Mouse (Mus musculus) forebrain, embryonic 14.5 days (tissue): Measurements from ENCODE around the gene Unc45b. TPM values are rescaled to one million over a fixed set of nuclear protein-coding genes. Genes with fewer than 3 reads are reported as not detected.
A peak's percentile ranks its signal among the peaks of the same experiment; 100 is the strongest.

Source experiments
- ATAC-seq: fragments of 200-750 bp; cut with Nextera tagmentation; 2 replicates; pipeline ENCODE4 v1.8.0; 2017; ENCODE audit warnings: mild to moderate bottlenecking, moderate library complexity
- DNase-seq: peaks from one replicate; pipeline ENCODE4 v3.0.0-alpha.2; 2015; ENCODE audit warnings: low spot score
- H3K27ac ChIP-seq: fragments of 300-500 bp; sonication (generic); 2 replicates; pipeline ENCODE4 v1.5.1; 2014; ENCODE audit warnings: low read depth, mild to moderate bottlenecking, control low read depth, low read length, moderate library complexity
- H3K27me3 ChIP-seq: fragments of 300-500 bp; sonication (generic); replicated peaks from 2 replicates; pipeline ENCODE4 v1.6.1; 2014; ENCODE audit warnings: low read length, control low read depth, mixed read lengths; ENCODE audit not compliant: control insufficient read depth, insufficient read depth
- H3K36me3 ChIP-seq: fragments of 300-500 bp; sonication (generic); 2 replicates; pipeline ENCODE4 v1.6.1; 2014; ENCODE audit warnings: low read length, control low read depth; ENCODE audit not compliant: control insufficient read depth, insufficient read depth
- H3K4me1 ChIP-seq: fragments of 300-500 bp; sonication (generic); 2 replicates; pipeline ENCODE4 v1.6.1; 2014; ENCODE audit warnings: antibody characterized with exemption, low read length, control low read depth; ENCODE audit not compliant: control insufficient read depth, insufficient read depth
- H3K4me2 ChIP-seq: fragments of 300-500 bp; sonication (generic); 2 replicates; pipeline ENCODE4 v1.6.1; 2014; ENCODE audit warnings: mild to moderate bottlenecking, control low read depth, low read length
- H3K4me3 ChIP-seq: fragments of 300-500 bp; sonication (generic); 2 replicates; pipeline ENCODE4 v1.5.1; 2014; ENCODE audit warnings: low read depth, low read length, control low read depth
- H3K9ac ChIP-seq: fragments of 300-500 bp; sonication (generic); 2 replicates; pipeline ENCODE4 v1.6.1; 2014; ENCODE audit warnings: mild to moderate bottlenecking, low read length, control low read depth, moderate library complexity
- H3K9me3 ChIP-seq: fragments of 300-500 bp; sonication (generic); replicated peaks from 2 replicates; pipeline ENCODE4 v1.6.1; 2016; ENCODE audit warnings: low read length, control low read depth, mixed read lengths; ENCODE audit not compliant: control insufficient read depth
- WGBS: fragments of 180-500 bp; shearing (Covaris S2); extraction: QIAGEN DNeasy Blood & Tissue Kit; methylation state at CpG from one replicate; pipeline ENCODE4 v1.1.7; 2014; 5-methylcytosine and 5-hydroxymethylcytosine counted together
- polyA plus RNA-seq: library from polyadenylated mRNA; unstranded; fragments of >200 nt; fragmentation: Nextera tagmentation; extraction: Ambion mirVana; gene quantifications from 2 replicates; pipeline ENCODE4 v1.2.1, GENCODE M21; 2014

The Unc45b gene
- polyA plus RNA-seq, 1 experiment from 2014 or later = 0.38 TPM

DNA sequence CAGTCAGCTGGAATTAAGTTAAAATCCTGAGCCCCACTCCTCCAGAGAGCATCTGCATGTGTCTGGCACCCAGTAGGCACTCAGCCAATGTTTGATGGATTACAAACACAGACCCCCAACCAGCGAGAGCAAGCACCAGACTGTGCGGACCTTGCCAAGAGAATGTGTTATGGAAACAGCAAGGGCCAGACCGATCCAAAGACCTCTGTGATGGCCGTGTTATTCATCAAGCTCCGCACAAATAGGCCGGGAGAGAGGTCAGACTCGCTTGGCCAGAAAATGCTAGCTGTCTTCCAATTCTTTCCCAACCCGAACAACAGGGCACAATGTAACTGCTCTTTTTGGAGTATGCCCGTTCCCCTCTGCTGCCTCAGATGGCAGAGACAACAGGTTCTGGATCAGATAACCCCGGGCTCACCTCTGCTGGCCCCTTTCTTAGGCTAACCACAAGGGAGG lies 21.8 kb upstream of the Unc45b start:
- Histone ChIP-seq H3K36me3 (no peaks in the 10 kb centered on the region), H3K27ac (no peak overlapping the region), H3K4me3 (no peak overlapping the region), H3K9me3 (no peaks in the 10 kb centered on the region), H3K4me2 (peak overlapping the region; percentile 91), H3K9ac (peak overlapping the region; percentile 46; the same call in 1 of the 2 replicates), H3K4me1 (peaks cover 16% of the 10 kb centered on the region), H3K27me3 (no peaks in the 10 kb centered on the region)
- ATAC-seq (peak; percentile 52), DNase-seq (peak; percentile 78)
- 38% methylated on average over 10 of the region's 10 CpGs for WGBS

DNA sequence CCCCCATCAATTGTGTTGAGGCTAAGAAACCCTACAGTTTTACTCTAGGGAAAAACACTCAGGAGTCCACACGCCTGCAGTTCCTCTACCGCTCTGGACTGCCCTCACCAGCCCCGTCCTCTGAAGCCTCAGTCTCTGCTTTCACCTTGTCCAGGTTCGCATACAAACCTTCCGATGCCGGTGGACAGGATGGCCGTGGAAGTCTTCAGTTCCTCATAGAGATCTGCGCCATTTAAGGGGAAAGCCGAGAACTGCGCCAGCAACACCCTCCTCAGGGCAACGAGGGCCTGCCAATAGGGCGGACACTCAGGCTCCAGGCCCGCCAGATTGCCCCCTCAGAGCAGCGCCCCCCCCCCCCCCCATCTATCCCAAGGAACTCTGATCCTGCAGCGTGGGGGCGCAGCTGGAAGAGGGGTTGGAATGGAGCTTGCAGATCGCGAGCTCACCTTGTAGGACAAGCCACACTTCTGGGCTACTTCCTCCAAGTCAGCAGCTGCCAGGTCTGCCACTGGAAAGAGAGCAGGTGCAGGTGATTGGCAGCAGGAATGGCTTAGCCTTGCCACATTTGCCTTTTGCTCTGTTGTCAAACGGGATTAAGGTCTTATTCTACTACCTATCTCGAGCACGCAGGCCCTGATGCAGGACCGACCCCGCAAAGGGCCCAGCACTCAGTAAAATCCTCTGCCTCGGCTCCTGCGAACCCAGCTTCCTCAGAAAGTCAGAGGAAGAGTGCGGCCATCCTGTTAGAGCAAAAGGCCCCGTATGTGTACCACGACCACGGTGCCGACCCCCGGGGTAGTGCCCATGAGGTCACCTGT lies 20.6 kb upstream of the Unc45b start:
- H3K27me3 ChIP-seq = no peaks in the 10 kb centered on the region
- H3K9me3 ChIP-seq = no peaks in the 10 kb centered on the region
- H3K4me3 ChIP-seq = peak overlapping the region; percentile 51
- DNase-seq (peak; percentile 39), ATAC-seq (peak; percentile 19)
- peak overlapping the region; percentile 91 for H3K4me2 ChIP-seq
- H3K36me3 ChIP-seq = no peaks in the 10 kb centered on the region
- peak overlapping the region; percentile 33; the same call in 1 of the 2 replicates for H3K27ac ChIP-seq
- peaks cover 16% of the 10 kb centered on the region for H3K4me1 ChIP-seq
- H3K9ac ChIP-seq = peak overlapping the region; percentile 76
- WGBS = 4% methylated on average over 30 of the region's 31 CpGs

DNA sequence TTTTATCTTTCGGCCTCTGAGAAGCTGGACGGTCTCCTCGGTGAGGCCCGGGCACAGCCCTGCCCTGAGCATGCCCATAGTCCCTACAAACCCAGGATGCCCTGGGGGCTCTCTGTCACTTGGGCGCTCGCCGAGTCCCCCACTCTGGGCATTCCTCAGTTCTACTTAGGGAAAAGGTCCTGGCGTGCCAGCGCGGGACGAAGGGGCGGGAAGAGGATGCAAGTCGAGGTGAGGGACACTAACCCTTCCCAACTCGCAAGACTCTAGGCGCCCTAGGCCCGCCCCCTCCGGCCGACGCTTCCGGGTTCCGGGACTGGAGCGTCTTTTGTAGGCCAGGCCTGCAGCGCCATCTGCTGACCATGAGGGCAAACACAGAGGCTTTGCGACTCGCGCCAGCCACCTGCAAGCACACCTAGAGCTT lies 20.0 kb upstream of the Unc45b start, which contains the start of gene Rad51d:
Gene Rad51d, minus strand, starts transcription at position 273 of the 421 bp plus-strand sequence.
- H3K9me3 ChIP-seq = no peaks in the 10 kb centered on the region
- ATAC-seq (peak; percentile 90), DNase-seq (peak; percentile 95)
- peak within 1 kb of the TSS; percentile 91 for H3K4me2 ChIP-seq
- H3K36me3 ChIP-seq = no peaks in the 10 kb centered on the region
- peak within 1 kb of the TSS; percentile 33; the same call in 1 of the 2 replicates for H3K27ac ChIP-seq
- peak within 1 kb of the TSS; percentile 76 for H3K9ac ChIP-seq
- peaks cover 16% of the 10 kb centered on the region for H3K4me1 ChIP-seq
- WGBS = under 1% methylated on average over 26 of the region's 26 CpGs
- no peaks in the 10 kb centered on the region for H3K27me3 ChIP-seq
- peak within 1 kb of the TSS; percentile 51 for H3K4me3 ChIP-seq

DNA sequence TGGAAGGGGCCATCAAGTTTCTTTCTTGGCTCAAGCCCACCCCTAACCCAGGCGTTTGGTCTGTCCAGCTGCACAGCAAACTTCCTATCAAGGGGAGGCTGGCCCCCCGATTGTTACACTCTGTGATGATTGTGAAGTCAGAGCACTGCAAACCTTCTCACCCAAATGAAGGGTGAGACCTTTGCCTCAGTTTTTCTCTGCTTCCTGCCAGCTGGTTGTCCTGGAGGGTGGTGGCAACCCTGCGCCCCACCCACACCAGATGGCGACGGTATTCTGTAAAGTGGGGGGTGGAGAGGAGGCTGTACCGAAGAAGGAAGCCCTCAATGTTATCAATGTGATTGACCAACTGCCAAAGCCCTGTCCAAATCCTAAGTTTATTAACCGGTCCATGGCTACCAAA lies 18.4 kb upstream of the Unc45b start, which contains the start of gene Fndc8:
Gene Fndc8, plus strand, starts transcription at position 189 of the 400 bp plus-strand sequence.
- Histone ChIP-seq H3K4me3 (no peak within 1 kb of the TSS), H3K27me3 (no peaks in the 10 kb centered on the region), H3K4me2 (no peak within 1 kb of the TSS), H3K9me3 (no peaks in the 10 kb centered on the region), H3K27ac (no peak within 1 kb of the TSS), H3K9ac (no peak within 1 kb of the TSS), H3K36me3 (no peaks in the 10 kb centered on the region), H3K4me1 (peaks cover 16% of the 10 kb centered on the region)
- no peak for ATAC-seq
- no peak for DNase-seq
- WGBS = 67% methylated on average over 7 of the region's 7 CpGs

DNA sequence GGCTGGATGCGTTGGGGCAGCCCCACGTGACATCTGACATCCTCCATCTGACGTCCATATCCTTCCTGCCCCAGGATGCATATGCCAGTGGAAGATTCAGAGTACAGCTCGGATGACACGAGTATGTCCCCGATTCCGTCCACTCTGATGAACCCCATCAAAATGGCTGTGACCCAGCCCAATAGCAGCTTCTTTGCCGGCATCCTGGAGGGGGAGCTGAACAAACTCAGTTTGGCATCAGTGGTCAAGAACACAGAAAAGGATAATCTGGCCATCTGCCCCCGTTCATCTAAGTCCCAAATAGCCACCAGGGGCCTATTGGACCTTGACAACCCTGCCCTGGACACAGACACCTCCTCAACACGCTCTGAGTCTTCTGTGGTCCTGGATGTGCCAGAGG lies 12.9 kb upstream of the Unc45b start:
- H3K4me1 ChIP-seq = no peaks in the 10 kb centered on the region
- no peaks in the 10 kb centered on the region for H3K27me3 ChIP-seq
- no peak overlapping the region for H3K4me3 ChIP-seq
- peaks cover 45% of the 10 kb centered on the region for H3K36me3 ChIP-seq
- ATAC-seq (no peak), DNase-seq (no peak)
- no peak overlapping the region for H3K27ac ChIP-seq
- no peaks in the 10 kb centered on the region for H3K9me3 ChIP-seq
- WGBS = 91% methylated on average over 10 of the region's 10 CpGs
- no peak overlapping the region for H3K9ac ChIP-seq
- H3K4me2 ChIP-seq = no peak overlapping the region

DNA sequence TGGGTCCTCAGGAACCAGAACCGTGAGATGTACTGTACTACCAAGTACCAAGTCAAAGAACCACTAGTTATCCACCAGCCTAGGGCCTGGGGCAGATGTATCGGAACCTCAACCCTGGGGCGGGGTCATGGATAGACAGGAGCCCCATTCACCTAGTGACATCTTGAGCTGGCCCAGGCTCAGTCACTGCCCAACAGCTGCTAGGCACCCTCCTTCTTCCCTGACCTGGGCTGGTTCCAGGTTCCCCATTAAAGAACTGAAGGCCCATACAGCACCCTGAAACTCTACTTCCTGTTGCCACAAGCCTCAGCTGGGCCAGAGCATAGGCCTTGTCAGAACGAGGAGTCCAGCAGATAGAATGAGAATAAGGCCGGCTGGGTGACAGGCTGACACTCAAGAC lies 10.6 kb upstream of the Unc45b start:
- Histone ChIP-seq H3K4me1 (no peaks in the 10 kb centered on the region), H3K27me3 (no peaks in the 10 kb centered on the region), H3K4me2 (no peak overlapping the region), H3K9ac (no peak overlapping the region), H3K36me3 (peaks cover 67% of the 10 kb centered on the region), H3K9me3 (no peaks in the 10 kb centered on the region), H3K27ac (no peak overlapping the region), H3K4me3 (no peak overlapping the region)
- ATAC-seq (no peak), DNase-seq (no peak)
- WGBS = 91% methylated on average over 5 of the region's 5 CpGs

DNA sequence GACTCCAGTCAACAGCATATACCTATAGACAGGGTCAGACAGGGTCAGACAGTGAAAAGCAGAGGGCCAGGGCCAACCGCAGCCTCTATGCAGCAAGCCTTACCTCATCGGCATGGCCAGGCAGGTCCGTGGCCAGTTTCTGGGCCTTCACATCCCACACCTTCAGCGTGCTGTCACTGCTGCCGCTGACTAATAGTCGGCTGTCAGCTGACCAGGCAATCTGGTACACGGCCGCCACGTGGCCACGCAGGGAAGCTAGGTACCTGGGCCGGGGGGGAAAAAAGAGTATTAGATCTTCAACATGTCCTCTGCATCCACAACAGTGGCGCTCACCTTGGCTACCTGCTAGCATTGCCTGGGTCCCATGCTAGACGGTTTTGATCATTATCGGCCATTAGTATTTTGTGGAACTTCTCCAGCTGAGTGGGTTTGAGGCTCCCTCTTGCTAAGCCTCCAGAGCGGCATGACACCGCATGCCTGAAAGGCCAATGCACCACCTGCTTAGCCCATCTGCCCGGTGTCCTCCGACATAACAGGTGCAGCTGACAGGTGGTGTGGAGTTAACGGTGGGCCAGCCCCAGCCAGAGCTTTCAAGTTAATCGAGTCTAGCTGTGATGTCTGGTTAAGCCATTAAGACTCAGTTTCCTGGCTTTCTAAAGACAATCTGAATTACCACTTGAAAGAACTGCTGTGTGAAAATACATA lies 8.6 kb upstream of the Unc45b start:
- 93% methylated on average over 20 of the region's 20 CpGs for WGBS
- no peaks in the 10 kb centered on the region for H3K27me3 ChIP-seq
- no peaks in the 10 kb centered on the region for H3K4me1 ChIP-seq
- H3K4me3 ChIP-seq = no peak overlapping the region
- H3K9ac ChIP-seq = no peak overlapping the region
- H3K9me3 ChIP-seq = no peaks in the 10 kb centered on the region
- H3K27ac ChIP-seq = no peak overlapping the region
- DNase-seq = no peak
- ATAC-seq = no peak
- no peak overlapping the region for H3K4me2 ChIP-seq
- peaks cover 84% of the 10 kb centered on the region for H3K36me3 ChIP-seq

DNA sequence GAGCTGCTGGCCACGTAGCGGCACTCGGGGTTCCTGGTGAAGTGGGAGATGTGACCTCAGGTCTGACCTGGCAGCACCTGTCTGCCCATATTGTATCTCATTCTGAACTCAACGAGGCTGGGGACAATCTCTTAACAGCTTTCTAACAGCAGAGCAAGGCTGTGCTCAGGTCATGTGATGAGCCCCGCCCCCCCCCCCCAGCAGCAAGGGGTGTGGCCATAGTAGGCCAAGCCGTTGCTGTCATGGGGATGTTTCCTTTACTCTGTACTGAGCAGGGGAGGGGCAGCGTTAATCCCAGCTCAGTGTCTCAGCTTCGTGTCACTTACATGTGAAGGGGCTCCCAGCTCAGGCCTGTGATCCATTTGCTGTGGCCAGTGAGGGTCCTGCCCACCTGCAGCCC lies 5.4 kb upstream of the Unc45b start:
- Histone ChIP-seq H3K36me3 (peaks cover 64% of the 10 kb centered on the region), H3K27me3 (no peaks in the 10 kb centered on the region), H3K4me3 (no peak overlapping the region), H3K27ac (no peak overlapping the region), H3K4me2 (no peak overlapping the region), H3K4me1 (peaks cover 4% of the 10 kb centered on the region; the same call in 1 of the 2 replicates), H3K9ac (no peak overlapping the region), H3K9me3 (no peaks in the 10 kb centered on the region)
- ATAC-seq (no peak), DNase-seq (no peak)
- WGBS = 66% methylated on average over 8 of the region's 8 CpGs
